Mouse (Mus musculus): ENCODE data around the gene Frmpd2.
"Not testable (repeated sequence)": the region's sequence is repeated elsewhere in the genome, so short reads cannot be mapped to it uniquely, and the experiment has no call there.

Frmpd2 gene

GRCm38 (mm10) chr14:33471331-33471730, at the start of gene Frmpd2:
Gene Frmpd2 (plus strand): TSS chr14:33471696.
- no peak for DNase-seq (ENCODE audit: low spot score)

GRCm38 (mm10) chr14:33423003-33423402, 48.5 kb upstream of the Frmpd2 start:
- no peak for DNase-seq (ENCODE audit: low spot score)

- no peak for DNase-seq (ENCODE audit: low spot score)
These were observed 47.4 kb upstream of the Frmpd2 start for GRCm38 (mm10) chr14:33424124-33424523.

GRCm38 (mm10) chr14:33432485-33432884, 39.0 kb upstream of the Frmpd2 start:
- DNase-seq (ENCODE audit: low spot score): not testable (repeated sequence)

GRCm38 (mm10) chr14:33443780-33444179, 27.7 kb upstream of the Frmpd2 start:
- no peak for DNase-seq (ENCODE audit: low spot score)

- no peak for DNase-seq (ENCODE audit: low spot score)
These were observed 25.5 kb upstream of the Frmpd2 start for GRCm38 (mm10) chr14:33445962-33446361.

- peak; percentile 63 for DNase-seq (ENCODE audit: low spot score)
These were observed 24.9 kb upstream of the Frmpd2 start for GRCm38 (mm10) chr14:33446561-33447023.

- peak; percentile 93 for DNase-seq (ENCODE audit: low spot score)
These were observed 24.4 kb upstream of the Frmpd2 start, which contains the start of gene Mapk8 for GRCm38 (mm10) chr14:33447027-33447569. Gene Mapk8 (minus strand): TSS chr14:33447158.

GRCm38 (mm10) chr14:33448276-33448675, 23.2 kb upstream of the Frmpd2 start:
- no peak for DNase-seq (ENCODE audit: low spot score)

GRCm38 (mm10) chr14:33449296-33449840, 22.1 kb upstream of the Frmpd2 start:
- DNase-seq (ENCODE audit: low spot score): no peak

- DNase-seq (ENCODE audit: low spot score): no peak
These were observed 21.2 kb upstream of the Frmpd2 start for GRCm38 (mm10) chr14:33450331-33450730.

- DNase-seq (ENCODE audit: low spot score): no peak
These were observed 7.8 kb upstream of the Frmpd2 start for GRCm38 (mm10) chr14:33463658-33464057.

GRCm38 (mm10) chr14:33467766-33468165, 3.7 kb upstream of the Frmpd2 start:
- peak; percentile 55 for DNase-seq (ENCODE audit: low spot score)

GRCm38 (mm10) chr14:33474461-33474860, 3.0 kb downstream of the Frmpd2 start:
- DNase-seq (ENCODE audit: low spot score): no peak

- no peak for DNase-seq (ENCODE audit: low spot score)
These were observed 4.7 kb downstream of the Frmpd2 start for GRCm38 (mm10) chr14:33476094-33476760.

- peak; percentile 52 for DNase-seq (ENCODE audit: low spot score)
These were observed 10.5 kb downstream of the Frmpd2 start for GRCm38 (mm10) chr14:33481991-33482390.

- DNase-seq (ENCODE audit: low spot score): no peak
These were observed 16.5 kb downstream of the Frmpd2 start for GRCm38 (mm10) chr14:33487805-33488550.

- DNase-seq (ENCODE audit: low spot score): no peak
These were observed 23.7 kb downstream of the Frmpd2 start for GRCm38 (mm10) chr14:33495226-33495625.

- DNase-seq (ENCODE audit: low spot score): no peak
These were observed 25.9 kb downstream of the Frmpd2 start for GRCm38 (mm10) chr14:33497418-33497817.

GRCm38 (mm10) chr14:33498849-33499248, 27.4 kb downstream of the Frmpd2 start:
- no peak for DNase-seq (ENCODE audit: low spot score)

GRCm38 (mm10) chr14:33500631-33501030, 29.1 kb downstream of the Frmpd2 start:
- DNase-seq (ENCODE audit: low spot score): no peak

- DNase-seq (ENCODE audit: low spot score): no peak
These were observed 31.8 kb downstream of the Frmpd2 start for GRCm38 (mm10) chr14:33503311-33503710.

GRCm38 (mm10) chr14:33506696-33507095, 35.2 kb downstream of the Frmpd2 start:
- no peak for DNase-seq (ENCODE audit: low spot score)

All from embryo, embryonic 10 days (tissue).